Mouse (Mus musculus) limb, embryonic 14.5 days (tissue): ENCODE measurements at regions not wholly inside any gene's neighbourhood (a gene's known extent, or its start where the extent isn't known, plus 50 kb on each side); places are given as distances from the start of the nearest gene placed in this dataset.
A peak's percentile ranks its signal among the peaks of the same experiment; 100 is the strongest.

Source experiments
- ATAC-seq: fragments of 200-750 bp; cut with Nextera tagmentation; 2 replicates; pipeline ENCODE4 v1.8.0; 2017; ENCODE audit warnings: low read depth, moderate number of reproducible peaks, moderate TSS enrichment; ENCODE audit not compliant: low FRiP score
- DNase-seq: peaks from one replicate; pipeline ENCODE4 v3.0.0-alpha.2; 2015; ENCODE audit warnings: low spot score
- H3K27ac ChIP-seq: fragments of 300-500 bp; sonication (generic); replicated peaks from 2 replicates; pipeline ENCODE4 v1.5.1; 2014; ENCODE audit warnings: low read depth, mild to moderate bottlenecking, low read length, moderate library complexity, mixed read lengths
- H3K27me3 ChIP-seq: fragments of 300-500 bp; sonication (generic); 2 replicates; pipeline ENCODE4 v1.6.1; 2014; ENCODE audit warnings: low read length, mixed read lengths; ENCODE audit not compliant: control insufficient read depth, insufficient read depth
- H3K36me3 ChIP-seq: fragments of 300-500 bp; sonication (generic); 2 replicates; pipeline ENCODE4 v1.6.1; 2014; ENCODE audit warnings: mild to moderate bottlenecking, low read length, moderate library complexity, mixed read lengths; ENCODE audit not compliant: control insufficient read depth, insufficient read depth
- H3K4me1 ChIP-seq: fragments of 300-500 bp; sonication (generic); 2 replicates; pipeline ENCODE4 v1.6.1; 2014; ENCODE audit warnings: antibody characterized with exemption, low read length, mixed read lengths; ENCODE audit not compliant: control insufficient read depth, insufficient read depth
- H3K4me2 ChIP-seq: fragments of 300-500 bp; sonication (generic); replicated peaks from 2 replicates; pipeline ENCODE4 v1.6.1; 2014; ENCODE audit warnings: low read depth, mild to moderate bottlenecking, low read length, moderate library complexity; ENCODE audit not compliant: severe bottlenecking
- H3K4me3 ChIP-seq: fragments of 300-500 bp; sonication (generic); replicated peaks from 2 replicates; pipeline ENCODE4 v1.5.1; 2014; ENCODE audit warnings: low read length
- H3K9ac ChIP-seq: fragments of 300-500 bp; sonication (generic); 2 replicates; pipeline ENCODE4 v1.6.1; 2014; ENCODE audit warnings: mild to moderate bottlenecking, low read depth, low read length, moderate library complexity; ENCODE audit not compliant: severe bottlenecking
- H3K9me3 ChIP-seq: fragments of 300-500 bp; sonication (generic); 2 replicates; pipeline ENCODE4 v1.6.1; 2016; ENCODE audit warnings: low read length; ENCODE audit not compliant: control insufficient read depth
- POLR2A ChIP-seq: fragments of 200-500 bp; IDR thresholded peaks from 2 replicates; pipeline ENCODE4 v1.8.0; 2012; ENCODE audit warnings: inconsistent platforms, mild to moderate bottlenecking, moderate library complexity, borderline replicate concordance; ENCODE audit not compliant: insufficient read depth, insufficient read length; ENCODE audit errors: extremely low read depth
- WGBS: fragments of 180-500 bp; shearing (Covaris S2); extraction: QIAGEN DNeasy Blood & Tissue Kit; methylation state at CpG from one replicate; pipeline ENCODE4 v1.1.7; 2014; 5-methylcytosine and 5-hydroxymethylcytosine counted together

- ATAC-seq: no peak
- Histone ChIP-seq H3K27ac (no peak overlapping the region), H3K4me2 (no peak overlapping the region), H3K27me3 (peaks cover 21% of the 10 kb centered on the region; the same call in 1 of the 2 replicates), H3K9ac (no peak overlapping the region), H3K4me1 (0 out of 2 replicates have a peak, but pooled peaks cover 4% of the 10 kb centered on the region), H3K4me3 (no peak overlapping the region), H3K36me3 (no peaks in the 10 kb centered on the region), H3K9me3 (no peaks in the 10 kb centered on the region)
- no peak for TF ChIP-seq POLR2A
- WGBS: 51% methylated on average over 6 of the region's 6 CpGs
- DNase-seq: no peak
These were observed 72.4 kb upstream of the Hnrnpk start for GRCm38 (mm10) chr13:58475495-58475894.

- 0 out of 2 replicates have a peak, but pooled peaks cover 4% of the 10 kb centered on the region for H3K4me1 ChIP-seq
- H3K9ac ChIP-seq: no peak overlapping the region
- WGBS: 83% methylated on average over 14 of the region's 14 CpGs
- no peak overlapping the region for H3K27ac ChIP-seq
- H3K4me2 ChIP-seq: no peak overlapping the region
- H3K36me3 ChIP-seq: no peaks in the 10 kb centered on the region
- H3K9me3 ChIP-seq: no peaks in the 10 kb centered on the region
- no peak for DNase-seq
- TF ChIP-seq POLR2A: no peak
- H3K27me3 ChIP-seq: peaks cover 24% of the 10 kb centered on the region; the same call in 1 of the 2 replicates
- ATAC-seq: no peak
- no peak overlapping the region for H3K4me3 ChIP-seq
These were observed 69.3 kb upstream of the Hnrnpk start for GRCm38 (mm10) chr13:58472455-58472854.

- no peaks in the 10 kb centered on the region for H3K36me3 ChIP-seq
- H3K9ac ChIP-seq: no peak overlapping the region
- peaks cover 24% of the 10 kb centered on the region; the same call in 1 of the 2 replicates for H3K27me3 ChIP-seq
- DNase-seq (no peak), ATAC-seq (no peak)
- H3K4me3 ChIP-seq: 0 out of 2 replicates have a peak overlapping the region, but pooled peaks have one; percentile 20
- H3K27ac ChIP-seq: no peak overlapping the region
- 0 out of 2 replicates have a peak, but pooled peaks cover 4% of the 10 kb centered on the region for H3K4me1 ChIP-seq
- no peaks in the 10 kb centered on the region for H3K9me3 ChIP-seq
- WGBS: 17% methylated on average over 16 of the region's 16 CpGs
- TF ChIP-seq POLR2A: no peak
- peak overlapping the region; percentile 37 for H3K4me2 ChIP-seq
These were observed 68.6 kb upstream of the Hnrnpk start for GRCm38 (mm10) chr13:58471704-58472103.

GRCm38 (mm10) chr13:58469731-58470130 lies 66.6 kb upstream of the Hnrnpk start:
- H3K9me3 ChIP-seq: no peaks in the 10 kb centered on the region
- peaks cover 24% of the 10 kb centered on the region; the same call in 1 of the 2 replicates for H3K27me3 ChIP-seq
- no peak for ATAC-seq
- TF ChIP-seq POLR2A: no peak
- H3K4me2 ChIP-seq: no peak overlapping the region
- DNase-seq: no peak
- no peak overlapping the region for H3K9ac ChIP-seq
- no peak overlapping the region for H3K4me3 ChIP-seq
- H3K36me3 ChIP-seq: no peaks in the 10 kb centered on the region
- 33% methylated on average over 6 of the region's 6 CpGs for WGBS
- 0 out of 2 replicates have a peak, but pooled peaks cover 4% of the 10 kb centered on the region for H3K4me1 ChIP-seq
- H3K27ac ChIP-seq: no peak overlapping the region

GRCm38 (mm10) chr13:58467097-58467642 lies 64.0 kb upstream of the Hnrnpk start:
- Histone ChIP-seq H3K9ac (no peak overlapping the region), H3K27ac (no peak overlapping the region), H3K4me2 (no peak overlapping the region), H3K9me3 (no peaks in the 10 kb centered on the region), H3K4me1 (0 out of 2 replicates have a peak, but pooled peaks cover 4% of the 10 kb centered on the region), H3K27me3 (peaks cover 18% of the 10 kb centered on the region; the same call in 1 of the 2 replicates), H3K36me3 (no peaks in the 10 kb centered on the region), H3K4me3 (no peak overlapping the region)
- 76% methylated on average over 10 of the region's 10 CpGs for WGBS
- ATAC-seq: no peak
- no peak for TF ChIP-seq POLR2A
- DNase-seq: no peak
